Mouse (Mus musculus): ENCODE results near the gene Sec14l1. TPM values are rescaled to one million over a fixed set of nuclear protein-coding genes. Genes with fewer than 3 reads are reported as not detected.

Sec14l1 gene
- polyA plus RNA-seq (2017; shearing (Covaris generic)), result 45.3 TPM

GRCm38 (mm10) chr11:117114592-117115345 is at the start of gene Sec14l1:
TSS of gene Sec14l1 (plus strand) at chr11:117115168.

GRCm38 (mm10) chr11:117199282-117200175 is 84.6 kb downstream of the Sec14l1 start, which contains the start of gene Sept9:
TSS of gene Sept9 (plus strand) at chr11:117199661.

Other genes starting within 250 kb of the Sec14l1 start
- not detected for gene Mgat5b, start 196.3 kb upstream of the Sec14l1 start, polyA plus RNA-seq (2017; shearing (Covaris generic))
- 213 TPM for gene Sept9, start 84.5 kb downstream of the Sec14l1 start, polyA plus RNA-seq (2017; shearing (Covaris generic))